In genomic region chr9:22054411-22055076, GRCm38 (mm10) we compare ENCODE assay signal across 7 mouse cellular contexts. TPM values are rescaled to one million over a fixed set of nuclear protein-coding genes. Genes with fewer than 3 reads are reported as not detected.
DNase-seq lines count a peak whose midpoint lies in the region; ATAC-seq lines count a peak whose summit lies in the region.

No protein-coding gene starts in this region.

- ATAC-seq in frontal cortex, adult (ENCODE audit: low TSS enrichment): peak; percentile 39
- peak; percentile 80 for ATAC-seq in megakaryocyte, adult 5-6 weeks (ENCODE audit: poor library complexity, severe bottlenecking)

- DNase-seq in ZHBTc4 (ENCODE audit: low read depth, low spot score): peak; percentile 95
- peak; percentile 92 for DNase-seq in cerebellum, adult 9-10 months
- peak; percentile 85 for DNase-seq in induced T-regulatory cell, adult 2 months (ENCODE audit: low read depth)
- DNase-seq in left cerebral cortex, adult 8-10 months (ENCODE audit: low spot score in 2 of 2): peak; percentile 74 to 83
- peak; percentile 79 for DNase-seq in right cerebral cortex, postnatal 25 days

RNA-seq across cellular contexts. Expression of gene Elavl3, which starts 2.7 kb away (rescaled TPM):
- total RNA-seq in left cerebral cortex, adult 8-10 months (2022): 100 to 1,000 TPM; 132 to 153 (median 147) TPM
- total RNA-seq in megakaryocyte, adult 5-6 weeks (2015): not detected in 2 replicates
- total RNA-seq in megakaryocyte, adult 5-6 weeks (2017): not detected in 2 replicates

RNA-seq across cellular contexts. Expression of gene Gm49318, which starts 16.5 kb away (rescaled TPM):
- not detected for total RNA-seq in left cerebral cortex, adult 8-10 months (2022)
- not detected in 2 replicates for total RNA-seq in megakaryocyte, adult 5-6 weeks (2015)
- not detected in 2 replicates for total RNA-seq in megakaryocyte, adult 5-6 weeks (2017)

RNA-seq across cellular contexts. Expression of gene Zfp653, which starts 16.6 kb away (rescaled TPM):
- total RNA-seq in left cerebral cortex, adult 8-10 months (2022): 10 to 100 TPM; 20.7 to 23.7 (median 21.9) TPM
- total RNA-seq in megakaryocyte, adult 5-6 weeks (2015): 4.4 and 6.1 TPM in 2 replicates
- total RNA-seq in megakaryocyte, adult 5-6 weeks (2017): 6.2 and 8.6 TPM in 2 replicates

RNA-seq across cellular contexts. Expression of gene Ecsit, which starts 30.7 kb away (rescaled TPM):
- total RNA-seq in left cerebral cortex, adult 8-10 months (2022): 10 to 100 TPM; 45.4 to 50.8 (median 48.0) TPM
- 3.9 and 5.0 TPM in 2 replicates for total RNA-seq in megakaryocyte, adult 5-6 weeks (2015)
- 10.8 and 11.1 TPM in 2 replicates for total RNA-seq in megakaryocyte, adult 5-6 weeks (2017)

RNA-seq across cellular contexts. Expression of gene Cnn1, which starts 44.5 kb away (rescaled TPM):
- 1 to 10 TPM in 1 of 4 experiments, under 1 TPM in 3; 0.37 to 1.2 (median 0.59) TPM for total RNA-seq in left cerebral cortex, adult 8-10 months (2022)
- total RNA-seq in megakaryocyte, adult 5-6 weeks (2015): not detected in 2 replicates
- total RNA-seq in megakaryocyte, adult 5-6 weeks (2017): not detected in 2 replicates

Comparison
In these comparisons a context has a peak if more than half of its experiments do, and no peak if none do; other contexts are left out.
1. Peak in every context shown above with its lines: DNase-seq and ATAC-seq.
2. RNA of gene Elavl3, which starts 2.7 kb away (total RNA-seq): 132 to 153 TPM in left cerebral cortex, adult 8-10 months; not detected in megakaryocyte, adult 5-6 weeks; every median in the first group is over 100 times any median in the second.